Mouse (Mus musculus) left cerebral cortex, postnatal 14 days (tissue): ENCODE results near the gene Sppl2c. TPM values are rescaled to one million over a fixed set of nuclear protein-coding genes. Genes with fewer than 3 reads are reported as not detected.
A peak's percentile ranks its signal among the peaks of the same experiment; 100 is the strongest.
"Not testable (repeated sequence)": the region's sequence is repeated elsewhere in the genome, so short reads cannot be mapped to it uniquely, and the experiment has no call there.

ENCODE experiments used
- DNase-seq, 2 experiments: peaks; one replicate each; pipeline ENCODE4 v3.0.0; 2021 to 2022; ENCODE audit warnings: low spot score in 2 of 2, mixed read lengths in 1 of 2
- intact Hi-C: fragments of 180-260 bp; cut with DNase I; formaldehyde crosslinking; loops from one replicate; pipeline ENCODE4 v1.15.1; 2025
- total RNA-seq, 2 experiments: library from RNA; stranded (reverse); gene quantifications; 2 replicates each; pipeline ENCODE4 v1.2.3; 2021

Sppl2c gene
- total RNA-seq, 2 experiments from 2014 or later: not detected

GRCm38 (mm10) chr11:104187766-104188165 is 1.6 kb downstream of the Sppl2c start:
- no peak for DNase-seq
- intact Hi-C loops: no loop called here

DNA sequence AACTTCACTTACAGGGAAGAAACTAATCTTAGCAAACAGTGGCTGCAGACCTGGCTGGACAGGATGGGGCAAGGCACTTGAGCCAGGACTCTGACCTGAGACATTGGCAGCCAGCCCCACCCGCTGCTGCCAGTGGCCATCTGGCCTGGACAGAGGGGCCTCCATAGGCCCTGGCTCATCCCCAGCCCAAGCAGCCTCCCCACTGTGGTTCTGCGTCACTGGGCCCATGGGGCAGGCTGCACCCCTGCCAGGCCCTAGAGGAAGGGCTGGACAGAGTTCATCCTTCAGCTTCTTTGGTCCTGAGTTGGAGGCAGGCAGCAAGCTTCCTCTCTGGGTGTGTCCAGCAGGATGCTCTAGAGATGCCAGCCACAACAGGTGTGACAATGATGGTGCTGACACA is 3.9 kb downstream of the Sppl2c start:
- DNase-seq: no peak
- intact Hi-C loops: no loop called here

- DNase-seq: no peak
- intact Hi-C loops: loop anchor here (1.0 kb wide), 1 partner anchor 208 kb away; no protein-coding TSS in a partner anchor
Observed at GRCm38 (mm10) chr11:104195382-104195781, 9.3 kb downstream of the Sppl2c start.

DNA sequence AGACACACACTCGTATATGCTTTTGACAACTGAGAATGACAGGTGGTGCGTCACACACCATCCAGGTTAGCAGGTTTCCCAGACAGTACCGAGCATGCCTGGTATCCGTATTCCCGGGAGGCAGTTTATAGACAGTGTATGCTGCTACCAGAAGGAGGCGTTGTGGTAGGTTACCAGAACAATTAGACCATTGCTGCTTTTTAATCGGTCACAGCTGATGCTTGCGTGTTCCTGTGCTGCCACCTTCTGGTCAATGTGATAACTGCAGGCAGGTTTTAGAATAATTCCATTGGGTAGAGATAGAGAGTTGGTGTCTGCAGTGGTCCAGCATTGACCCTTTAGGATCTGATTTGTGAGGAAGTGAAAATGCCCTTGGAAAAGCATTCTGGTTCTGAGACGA is 9.7 kb downstream of the Sppl2c start:
- intact Hi-C loops: loop anchor here (1.0 kb wide), 1 partner anchor 208 kb away; no protein-coding TSS in a partner anchor
- peak; percentile 96 to 97 for DNase-seq

GRCm38 (mm10) chr11:104197861-104198260 is 11.7 kb downstream of the Sppl2c start:
- no peak for DNase-seq
- intact Hi-C loops: no loop called here

DNA sequence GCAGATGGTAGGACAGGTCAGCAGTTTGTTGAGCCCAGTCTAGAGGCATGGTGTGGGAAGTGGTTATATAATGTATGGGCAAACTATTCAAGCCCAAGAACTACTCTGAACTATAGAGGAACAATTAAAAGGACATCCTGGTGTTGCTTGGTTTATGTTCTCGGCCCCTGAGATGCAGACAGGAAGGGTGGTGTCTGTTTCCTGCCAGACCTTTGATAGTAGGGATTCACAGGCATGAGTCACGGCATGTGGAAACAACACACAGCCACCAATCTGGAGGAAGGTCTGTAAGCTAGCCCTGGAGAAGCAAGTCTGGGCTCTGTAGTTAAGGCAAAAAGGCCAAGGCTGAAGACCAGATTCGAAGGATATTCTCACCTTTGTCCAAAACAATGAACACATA is 17.1 kb downstream of the Sppl2c start:
- DNase-seq: no peak

DNA sequence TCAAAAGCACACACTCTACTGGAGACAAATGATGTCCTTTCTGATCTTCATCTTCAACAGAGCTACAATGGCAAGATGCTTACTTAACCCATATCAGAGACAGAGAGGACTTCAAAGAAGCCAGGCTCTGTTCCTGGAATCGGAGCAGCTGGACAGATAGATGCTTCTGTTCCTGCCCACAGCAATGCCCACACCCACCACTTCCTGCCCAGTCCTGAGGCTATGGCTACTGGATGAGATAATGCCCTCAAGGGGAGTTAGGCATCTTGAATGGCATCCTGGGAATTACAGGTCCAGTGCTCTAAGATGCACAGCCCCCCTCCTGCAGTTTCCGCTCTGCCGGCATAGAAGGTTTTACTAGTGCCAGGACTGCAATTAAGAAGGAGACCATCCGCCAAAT is 20.4 kb downstream of the Sppl2c start:
- intact Hi-C loops: no loop called here
- DNase-seq: no peak

More for the DNA sequence above, 17.1 kb downstream of the Sppl2c start:
- intact Hi-C loops: no loop called here

GRCm38 (mm10) chr11:104209041-104209440 is 22.9 kb downstream of the Sppl2c start:
- intact Hi-C loops: no loop called here
- DNase-seq: no peak

GRCm38 (mm10) chr11:104211251-104211650 is 25.1 kb downstream of the Sppl2c start:
- intact Hi-C loops: no loop called here

DNA sequence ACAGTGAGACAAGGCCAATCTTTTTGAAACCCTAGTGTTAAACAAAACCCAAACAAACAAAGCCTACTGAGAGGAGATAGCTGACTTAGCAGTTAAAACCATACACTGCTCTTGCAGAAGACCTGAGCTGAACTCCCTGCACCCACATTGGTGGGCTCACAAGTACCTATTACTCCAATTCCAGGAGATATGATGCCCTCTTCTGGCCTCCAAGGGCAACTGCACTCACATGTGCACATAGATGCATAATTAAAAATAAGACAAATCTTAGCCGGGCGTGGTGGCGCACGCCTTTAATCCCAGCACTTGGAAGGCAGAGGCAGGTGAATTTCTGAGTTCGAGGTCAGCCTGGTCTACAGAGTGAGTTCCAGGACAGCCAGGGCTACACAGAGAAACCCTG is 28.0 kb downstream of the Sppl2c start:
- intact Hi-C loops, DNase-seq: not testable (repeated sequence)

More at GRCm38 (mm10) chr11:104211251-104211650, 25.1 kb downstream of the Sppl2c start:
- no peak for DNase-seq

DNA sequence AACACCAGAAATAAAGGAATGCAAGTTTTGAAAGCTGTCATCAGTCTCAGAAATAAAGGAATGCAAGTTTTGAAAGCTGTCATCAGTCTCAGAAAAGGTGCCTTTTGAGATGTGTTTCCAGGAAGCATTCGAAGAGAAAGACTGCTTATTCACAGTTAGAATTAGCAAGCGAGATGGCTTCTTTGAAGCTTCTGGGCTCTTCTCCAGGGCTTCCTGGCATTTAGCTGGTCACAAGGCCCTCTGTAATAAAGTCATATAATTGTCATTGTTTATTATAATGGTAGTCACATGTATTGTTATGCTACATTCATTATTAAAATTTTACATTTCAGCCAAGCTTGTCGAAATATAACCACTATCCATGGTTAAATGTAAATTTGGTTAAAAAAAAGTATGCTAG is 31.9 kb downstream of the Sppl2c start:
- intact Hi-C loops: no loop called here
- no peak for DNase-seq

GRCm38 (mm10) chr11:104220291-104220690 is 34.2 kb downstream of the Sppl2c start:
- intact Hi-C loops: no loop called here
- DNase-seq: no peak

DNA sequence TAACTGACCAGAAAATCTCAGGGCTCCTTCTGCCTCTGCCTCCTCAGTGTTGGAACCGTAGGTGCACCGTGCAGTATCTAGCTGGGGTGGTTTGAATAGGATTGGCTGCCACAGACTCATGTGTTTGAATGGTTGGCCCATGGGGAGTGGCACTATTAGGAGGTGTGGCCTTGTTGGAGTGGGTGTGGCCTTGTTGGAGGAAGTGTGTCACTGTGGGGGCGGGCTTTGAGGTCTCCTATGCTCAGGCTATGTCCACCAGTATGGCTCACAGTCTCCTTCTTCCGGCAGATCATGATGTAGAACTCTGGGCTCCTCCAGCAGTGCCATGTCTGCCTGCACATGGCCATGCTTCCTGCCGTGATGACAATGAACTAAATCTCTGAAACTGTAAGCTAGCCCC is 35.6 kb downstream of the Sppl2c start:
- DNase-seq: no peak
- intact Hi-C loops: no loop called here

- DNase-seq: no peak
- intact Hi-C loops: no loop called here
Observed at GRCm38 (mm10) chr11:104223301-104223700, 37.2 kb downstream of the Sppl2c start.

DNA sequence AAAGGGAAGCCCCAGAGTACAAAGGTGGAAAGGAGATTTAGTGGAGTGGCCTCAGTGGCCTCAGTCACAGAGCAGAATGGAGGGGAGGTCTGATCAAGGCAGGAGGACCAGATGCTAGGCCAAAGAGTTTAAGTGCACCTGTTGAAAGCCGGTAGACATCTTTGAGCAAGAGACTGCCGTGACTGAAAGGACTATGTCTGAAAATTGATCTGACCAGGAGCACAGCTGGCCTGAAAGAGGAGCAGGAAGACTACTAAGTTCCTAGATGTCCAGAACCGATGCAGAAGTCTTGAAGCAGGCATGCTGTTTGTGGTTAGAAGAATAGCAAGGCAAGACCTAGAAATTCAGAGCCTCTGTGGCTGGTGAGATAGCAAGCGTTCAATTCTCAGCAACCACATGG is 43.3 kb downstream of the Sppl2c start:
- no peak for DNase-seq
- intact Hi-C loops: no loop called here

DNA sequence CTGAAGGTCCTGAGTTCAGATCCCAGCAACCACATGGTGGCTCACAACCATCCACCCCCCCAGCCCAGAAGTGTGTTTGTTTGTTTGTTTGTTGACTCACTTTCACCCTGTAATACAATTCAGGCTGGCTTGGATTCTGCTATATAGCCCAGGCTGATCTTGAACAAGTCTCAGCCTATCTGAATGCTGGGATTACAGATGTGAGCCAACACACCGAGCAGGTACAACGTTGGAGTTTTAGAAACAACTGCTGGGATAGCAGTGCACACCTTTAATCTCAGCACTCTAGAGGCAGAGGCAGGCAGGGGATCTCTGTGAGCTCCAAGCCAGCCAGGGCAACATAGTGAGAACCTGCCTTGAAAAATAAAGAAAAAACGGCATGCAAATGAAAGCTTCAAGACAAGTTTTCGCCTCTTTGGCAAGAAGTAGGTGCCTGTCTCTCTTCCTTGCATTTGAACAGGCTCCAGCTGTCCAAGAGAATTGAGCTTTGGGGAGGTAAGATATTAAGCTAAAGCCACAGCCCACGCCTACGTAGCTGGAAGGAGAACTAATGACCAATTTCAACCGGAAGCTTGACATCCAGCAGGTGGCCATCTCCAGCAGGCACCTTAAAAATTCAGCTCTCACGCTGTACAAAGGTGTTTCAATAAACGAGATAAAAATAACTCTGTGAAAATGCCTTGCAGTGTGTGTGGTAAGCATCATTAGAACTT is 44.1 kb downstream of the Sppl2c start:
- no peak for DNase-seq
- intact Hi-C loops: loop anchor here (2.0 to 10.0 kb wide), 2 partner anchors 49 to 215 kb away; no protein-coding TSS in a partner anchor

DNA sequence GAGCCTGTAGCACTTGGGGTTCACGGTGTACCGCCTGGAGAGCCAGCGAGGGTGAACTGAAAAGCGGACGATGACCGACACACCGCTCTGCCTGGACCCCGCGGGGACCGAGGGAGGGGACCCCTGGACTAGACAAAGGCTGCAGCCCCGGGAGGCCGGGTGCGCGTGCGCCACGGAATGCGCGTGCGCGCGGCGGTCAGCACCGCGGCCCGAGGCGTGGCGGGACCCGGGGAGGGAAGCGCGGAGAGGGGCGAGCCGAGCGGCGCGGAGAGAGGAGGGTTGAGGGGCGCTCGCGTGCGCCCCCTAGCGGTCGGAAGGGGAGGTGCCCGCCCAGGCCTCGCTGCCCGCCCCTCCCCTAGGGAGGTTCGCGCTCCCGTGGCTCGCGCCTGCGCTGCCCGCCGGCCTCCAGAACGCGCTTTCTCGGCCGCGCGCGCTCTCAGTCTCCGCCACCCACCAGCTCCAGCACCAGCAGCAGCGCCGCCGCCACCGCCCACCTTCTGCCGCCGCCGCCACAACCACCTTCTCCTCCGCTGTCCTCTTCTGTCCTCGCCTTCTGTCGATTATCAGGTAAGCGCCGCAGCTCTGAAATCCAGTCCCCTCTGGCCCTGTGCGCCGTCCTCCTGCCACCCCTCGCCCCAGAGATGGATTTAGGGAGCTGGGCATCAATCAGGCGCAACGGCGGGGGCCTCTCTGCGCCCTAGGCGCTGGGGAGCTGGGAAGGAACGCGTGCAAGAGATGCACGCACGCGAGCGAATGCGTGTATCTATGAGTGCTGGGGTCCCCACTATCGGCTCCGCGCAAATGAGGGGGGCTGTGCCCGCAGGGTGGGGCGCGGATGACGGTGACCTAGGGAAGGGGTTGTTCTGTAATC is 45.1 kb downstream of the Sppl2c start, which contains the start of gene Mapt:
Mapt (plus strand) TSS at position 350 of the 871 bp plus-strand sequence.
- peak; percentile 92 to 93 for DNase-seq
- intact Hi-C loops: loop anchor here (2.0 to 10.0 kb wide), 2 partner anchors 48 to 214 kb away; no protein-coding TSS in a partner anchor

DNA sequence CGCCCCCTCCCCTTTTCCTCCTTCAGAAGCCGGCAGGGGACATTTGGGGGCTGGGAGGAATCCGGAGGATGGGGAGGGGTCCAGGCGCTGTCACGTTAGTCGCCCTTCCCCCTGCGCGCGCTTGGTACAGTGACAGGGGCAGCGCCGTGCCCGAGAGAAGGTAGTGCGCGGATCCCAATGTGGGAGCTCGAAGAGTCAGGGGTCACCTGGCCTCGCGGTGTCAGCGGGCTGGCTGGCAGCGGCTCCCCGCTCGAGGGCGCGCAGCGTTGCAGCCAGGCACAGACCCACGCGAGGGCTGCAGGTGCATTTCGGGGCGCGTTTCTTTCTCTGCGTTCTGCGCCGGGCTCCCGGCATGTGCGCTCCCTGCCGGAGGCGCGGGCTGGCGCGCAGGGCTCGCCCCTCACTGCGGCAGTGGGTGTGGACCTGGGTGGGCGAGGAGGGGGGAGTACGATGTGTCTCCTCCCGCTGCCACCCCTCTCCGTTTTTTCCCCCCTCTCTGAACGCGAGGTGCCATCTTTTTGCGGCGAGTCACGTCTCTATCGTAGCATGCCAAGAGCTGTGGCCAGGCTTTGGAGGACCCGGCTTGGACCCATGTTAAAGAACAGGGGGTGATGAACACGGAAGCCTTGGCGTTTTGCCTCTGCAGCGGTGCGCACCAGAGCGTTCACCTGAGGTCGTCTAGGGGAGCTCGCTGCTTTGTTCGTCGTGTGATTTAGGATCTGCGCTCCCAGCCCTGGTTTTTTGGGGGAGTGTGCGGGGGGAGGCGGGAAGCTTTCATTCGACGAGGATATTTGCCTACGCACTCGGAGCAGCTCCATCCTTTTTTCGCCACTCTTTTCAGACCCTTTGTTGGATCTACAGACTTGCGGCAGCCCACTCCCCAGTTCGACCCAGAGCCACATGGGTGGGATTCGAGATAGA is 46.3 kb downstream of the Sppl2c start:
- intact Hi-C loops: loop anchor here (10.0 kb wide), 1 partner anchor 212 kb away; no protein-coding TSS in a partner anchor
- peak; percentile 75 to 77 for DNase-seq

GRCm38 (mm10) chr11:104233101-104233500 is 47.0 kb downstream of the Sppl2c start:
- no peak for DNase-seq
- intact Hi-C loops: loop anchor here (10.0 kb wide), 1 partner anchor 212 kb away; no protein-coding TSS in a partner anchor
